Mouse (Mus musculus): ENCODE data around the gene Prep. TPM values are rescaled to one million over a fixed set of nuclear protein-coding genes. Genes with fewer than 3 reads are reported as not detected.

The Prep gene
- polyA plus RNA-seq, 1 experiment from 2014 or later = 26.7 TPM

GRCm38 (mm10) chr10:45185457-45185856 lies 118.5 kb downstream of the Prep start:
- ATAC-seq (ENCODE audit: low FRiP score, low TSS enrichment) = no peak
- WGBS = 94% methylated on average over 2 of the region's 2 CpGs
- Histone ChIP-seq H3K27ac (ENCODE audit: low read length) (no peak overlapping the region), H3K9me3 (ENCODE audit: low read length) (no peaks in the 10 kb centered on the region), H3K4me3 (ENCODE audit: low read length) (no peak overlapping the region), H3K27me3 (ENCODE audit: insufficient read depth, low read length) (no peaks in the 10 kb centered on the region), H3K9ac (replicated peaks; ENCODE audit: low read length) (no peak overlapping the region), H3K4me2 (replicated peaks; ENCODE audit: low read depth, low read length) (no peak overlapping the region), H3K36me3 (ENCODE audit: insufficient read depth, low read length) (no peaks in the 10 kb centered on the region), H3K4me1 (ENCODE audit: insufficient read depth, low read length) (no peaks in the 10 kb centered on the region)

- peak; percentile 87 for ATAC-seq (ENCODE audit: low FRiP score, low TSS enrichment)
- Histone ChIP-seq H3K9me3 (ENCODE audit: low read length) (no peaks in the 10 kb centered on the region), H3K4me2 (replicated peaks; ENCODE audit: low read depth, low read length) (peak overlapping the region; percentile 10; the same call in 1 of the 2 replicates), H3K9ac (replicated peaks; ENCODE audit: low read length) (no peak overlapping the region), H3K36me3 (ENCODE audit: insufficient read depth, low read length) (no peaks in the 10 kb centered on the region), H3K4me3 (ENCODE audit: low read length) (no peak overlapping the region), H3K27me3 (ENCODE audit: insufficient read depth, low read length) (no peaks in the 10 kb centered on the region), H3K4me1 (ENCODE audit: insufficient read depth, low read length) (peaks cover 10% of the 10 kb centered on the region), H3K27ac (ENCODE audit: low read length) (peak overlapping the region; percentile 58)
- WGBS = 22% methylated on average over 14 of the region's 14 CpGs
Measured at GRCm38 (mm10) chr10:45193330-45194310, 126.6 kb downstream of the Prep start.

GRCm38 (mm10) chr10:45194531-45194930 lies 127.5 kb downstream of the Prep start:
- no peak overlapping the region for H3K9ac ChIP-seq (replicated peaks; ENCODE audit: low read length)
- no peak overlapping the region for H3K4me2 ChIP-seq (replicated peaks; ENCODE audit: low read depth, low read length)
- H3K9me3 ChIP-seq (ENCODE audit: low read length) = no peaks in the 10 kb centered on the region
- H3K36me3 ChIP-seq (ENCODE audit: insufficient read depth, low read length) = no peaks in the 10 kb centered on the region
- no peaks in the 10 kb centered on the region for H3K27me3 ChIP-seq (ENCODE audit: insufficient read depth, low read length)
- WGBS = 75% methylated on average over 5 of the region's 5 CpGs
- no peak overlapping the region for H3K4me3 ChIP-seq (ENCODE audit: low read length)
- no peak overlapping the region for H3K27ac ChIP-seq (ENCODE audit: low read length)
- peaks cover 10% of the 10 kb centered on the region for H3K4me1 ChIP-seq (ENCODE audit: insufficient read depth, low read length)
- no peak for ATAC-seq (ENCODE audit: low FRiP score, low TSS enrichment)

GRCm38 (mm10) chr10:45204582-45204981 lies 137.6 kb downstream of the Prep start:
- Histone ChIP-seq H3K36me3 (ENCODE audit: insufficient read depth, low read length) (no peaks in the 10 kb centered on the region), H3K9me3 (ENCODE audit: low read length) (no peaks in the 10 kb centered on the region), H3K4me3 (ENCODE audit: low read length) (no peak overlapping the region), H3K27ac (ENCODE audit: low read length) (no peak overlapping the region), H3K4me2 (replicated peaks; ENCODE audit: low read depth, low read length) (no peak overlapping the region), H3K27me3 (ENCODE audit: insufficient read depth, low read length) (no peaks in the 10 kb centered on the region), H3K9ac (replicated peaks; ENCODE audit: low read length) (no peak overlapping the region), H3K4me1 (ENCODE audit: insufficient read depth, low read length) (no peaks in the 10 kb centered on the region)
- no peak for ATAC-seq (ENCODE audit: low FRiP score, low TSS enrichment)
- WGBS = 50% methylated on average over 1 of the region's 1 CpGs

GRCm38 (mm10) chr10:45210201-45210600 lies 143.2 kb downstream of the Prep start:
- Histone ChIP-seq H3K9ac (replicated peaks; ENCODE audit: low read length) (no peak overlapping the region), H3K4me3 (ENCODE audit: low read length) (no peak overlapping the region), H3K27ac (ENCODE audit: low read length) (no peak overlapping the region), H3K27me3 (ENCODE audit: insufficient read depth, low read length) (no peaks in the 10 kb centered on the region), H3K4me2 (replicated peaks; ENCODE audit: low read depth, low read length) (no peak overlapping the region), H3K9me3 (ENCODE audit: low read length) (no peaks in the 10 kb centered on the region), H3K36me3 (ENCODE audit: insufficient read depth, low read length) (no peaks in the 10 kb centered on the region), H3K4me1 (ENCODE audit: insufficient read depth, low read length) (no peaks in the 10 kb centered on the region)
- ATAC-seq (ENCODE audit: low FRiP score, low TSS enrichment) = no peak

- ATAC-seq (ENCODE audit: low FRiP score, low TSS enrichment) = no peak
- no peak overlapping the region for H3K4me2 ChIP-seq (replicated peaks; ENCODE audit: low read depth, low read length)
- no peak overlapping the region for H3K9ac ChIP-seq (replicated peaks; ENCODE audit: low read length)
- H3K4me3 ChIP-seq (ENCODE audit: low read length) = no peak overlapping the region
- H3K4me1 ChIP-seq (ENCODE audit: insufficient read depth, low read length) = no peaks in the 10 kb centered on the region
- 75% methylated on average over 7 of the region's 7 CpGs for WGBS
- H3K27ac ChIP-seq (ENCODE audit: low read length) = no peak overlapping the region
- no peaks in the 10 kb centered on the region for H3K27me3 ChIP-seq (ENCODE audit: insufficient read depth, low read length)
- no peaks in the 10 kb centered on the region for H3K36me3 ChIP-seq (ENCODE audit: insufficient read depth, low read length)
- H3K9me3 ChIP-seq (ENCODE audit: low read length) = no peaks in the 10 kb centered on the region
Measured at GRCm38 (mm10) chr10:45216676-45217075, 149.7 kb downstream of the Prep start.

Small RNA genes within 50 kb of the gene (microRNA-seq; reads per million reads assigned to microRNA genes)
- gene Gm23766 = not detected

Other genes starting within 250 kb of the Prep start
- 0.31 and 0.75 TPM in 2 replicates for gene Popdc3, start 110.9 kb downstream of the Prep start, polyA plus RNA-seq (2015; fragmentation: Nextera tagmentation; extraction: Ambion mirVana)

Data from kidney, embryonic 16.5 days (tissue).